Mouse (Mus musculus) neural tube, embryonic 12.5 days (tissue): Measurements from ENCODE around the gene Ces1g. TPM values are rescaled to one million over a fixed set of nuclear protein-coding genes. Genes with fewer than 3 reads are reported as not detected.

ENCODE experiments used
- ATAC-seq: fragments of 200-750 bp; cut with Nextera tagmentation; 2 replicates; pipeline ENCODE4 v1.8.0; 2017; ENCODE audit warnings: low read depth, mild to moderate bottlenecking, moderate TSS enrichment, moderate library complexity; ENCODE audit not compliant: low FRiP score
- H3K27ac ChIP-seq: fragments of 300-500 bp; sonication (generic); 2 replicates; pipeline ENCODE4 v1.5.1; 2016
- H3K27me3 ChIP-seq: fragments of 300-500 bp; sonication (generic); replicated peaks from 2 replicates; pipeline ENCODE4 v1.6.1; 2016; ENCODE audit warnings: mild to moderate bottlenecking
- H3K36me3 ChIP-seq: fragments of 300-500 bp; sonication (generic); 2 replicates; pipeline ENCODE4 v1.6.1; 2016; ENCODE audit warnings: mild to moderate bottlenecking
- H3K4me1 ChIP-seq: fragments of 300-500 bp; sonication (generic); 2 replicates; pipeline ENCODE4 v1.6.1; 2016
- H3K4me2 ChIP-seq: fragments of 300-500 bp; sonication (generic); replicated peaks from 2 replicates; pipeline ENCODE4 v1.6.1; 2016; ENCODE audit warnings: mild to moderate bottlenecking
- H3K4me3 ChIP-seq: fragments of 300-500 bp; sonication (generic); 2 replicates; pipeline ENCODE4 v1.5.1; 2016
- H3K9ac ChIP-seq: fragments of 300-500 bp; sonication (generic); 2 replicates; pipeline ENCODE4 v1.6.1; 2016; ENCODE audit warnings: mild to moderate bottlenecking
- H3K9me3 ChIP-seq: fragments of 300-500 bp; sonication (generic); 2 replicates; pipeline ENCODE4 v1.6.1; 2016; ENCODE audit warnings: mild to moderate bottlenecking
- WGBS: fragments of 180-500 bp; shearing (Covaris S2); methylation state at CpG from one replicate; pipeline ENCODE4 v1.1.7; 2016; 5-methylcytosine and 5-hydroxymethylcytosine counted together
- polyA plus RNA-seq: library from polyadenylated mRNA; unstranded; fragments of >200 nt; fragmentation: Nextera tagmentation; extraction: Ambion mirVana; gene quantifications from 2 replicates; pipeline ENCODE4 v1.2.1, GENCODE M21; 2016

Gene Ces1g
- polyA plus RNA-seq: not detected in 2 replicates

DNA sequence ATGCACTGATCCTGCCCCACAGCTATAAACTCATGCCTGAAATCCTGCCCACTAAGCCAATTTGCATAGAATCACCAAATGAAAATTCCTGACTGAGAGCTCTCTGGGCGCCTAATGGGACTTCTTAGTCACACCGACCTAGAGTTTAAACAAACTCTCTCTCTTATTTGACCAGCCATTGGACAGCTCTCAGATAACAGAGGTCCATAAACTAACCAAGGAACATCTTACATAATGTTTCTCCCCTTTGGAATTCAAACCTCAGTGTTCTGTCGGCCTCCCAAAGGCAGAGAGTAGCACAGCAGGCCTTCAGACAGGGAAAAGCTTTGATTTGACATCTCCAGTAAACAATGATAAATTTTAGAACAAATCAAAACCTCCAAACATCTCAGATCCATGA is at the start of gene Ces1g:
TSS of gene Ces1g (minus strand) at position 102 of the 400 bp plus-strand sequence.
- H3K4me1 ChIP-seq: no peaks in the 10 kb centered on the region
- no peak within 1 kb of the TSS for H3K4me3 ChIP-seq
- H3K4me2 ChIP-seq: no peak within 1 kb of the TSS
- no peaks in the 10 kb centered on the region for H3K27me3 ChIP-seq
- no peak within 1 kb of the TSS for H3K27ac ChIP-seq
- no peaks in the 10 kb centered on the region for H3K9me3 ChIP-seq
- H3K36me3 ChIP-seq: no peaks in the 10 kb centered on the region
- WGBS: 57% methylated on average over 3 of the region's 3 CpGs
- no peak within 1 kb of the TSS for H3K9ac ChIP-seq
- no peak for ATAC-seq

DNA sequence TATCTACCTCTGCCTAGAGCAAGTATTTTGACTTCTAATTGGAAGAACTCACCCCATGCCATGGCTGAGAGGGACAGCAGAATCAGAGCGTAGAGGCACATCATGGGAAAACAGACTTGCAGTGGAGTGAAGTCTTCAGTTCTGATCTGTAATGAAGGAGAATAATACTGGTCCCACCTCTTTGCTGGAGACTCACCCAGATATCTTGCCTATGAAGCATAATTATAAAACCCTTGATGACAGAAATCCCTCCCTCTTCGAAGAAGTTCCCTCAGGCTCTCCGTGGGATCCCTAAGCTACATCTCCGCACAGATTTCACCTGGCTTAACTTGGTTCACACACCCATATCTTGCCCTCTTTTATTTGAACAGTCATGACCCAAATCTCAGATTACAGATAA is 42.5 kb upstream of the Ces1g start, which contains the start of gene Ces1h:
TSS of gene Ces1h (minus strand) at position 101 of the 400 bp plus-strand sequence.
- H3K27me3 ChIP-seq: no peaks in the 10 kb centered on the region
- no peaks in the 10 kb centered on the region for H3K9me3 ChIP-seq
- WGBS: 90% methylated on average over 4 of the region's 4 CpGs
- no peak within 1 kb of the TSS for H3K9ac ChIP-seq
- no peaks in the 10 kb centered on the region for H3K4me1 ChIP-seq
- no peaks in the 10 kb centered on the region for H3K36me3 ChIP-seq
- no peak within 1 kb of the TSS for H3K4me2 ChIP-seq
- no peak for ATAC-seq
- H3K27ac ChIP-seq: no peak within 1 kb of the TSS
- H3K4me3 ChIP-seq: no peak within 1 kb of the TSS

DNA sequence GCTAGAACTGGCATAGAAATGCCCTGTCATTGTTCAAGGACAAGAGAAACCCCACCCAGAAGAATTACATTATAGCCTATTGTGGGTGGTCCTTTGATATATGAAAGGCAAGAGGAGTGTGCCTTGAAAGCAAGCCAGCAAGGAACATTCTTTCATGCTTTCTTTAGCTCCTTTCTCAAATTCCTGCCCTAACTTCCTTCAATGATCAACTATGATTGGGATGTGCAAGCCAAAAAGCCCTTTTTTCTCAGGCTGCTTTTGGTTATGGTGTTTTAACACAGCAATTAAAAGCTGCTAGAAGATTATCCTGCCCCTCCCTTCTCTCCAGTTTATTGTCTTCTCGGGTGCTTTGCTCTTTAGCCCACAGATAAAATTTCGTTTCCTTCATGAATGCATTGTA is 32.4 kb upstream of the Ces1g start:
- no peak overlapping the region for H3K9ac ChIP-seq

DNA sequence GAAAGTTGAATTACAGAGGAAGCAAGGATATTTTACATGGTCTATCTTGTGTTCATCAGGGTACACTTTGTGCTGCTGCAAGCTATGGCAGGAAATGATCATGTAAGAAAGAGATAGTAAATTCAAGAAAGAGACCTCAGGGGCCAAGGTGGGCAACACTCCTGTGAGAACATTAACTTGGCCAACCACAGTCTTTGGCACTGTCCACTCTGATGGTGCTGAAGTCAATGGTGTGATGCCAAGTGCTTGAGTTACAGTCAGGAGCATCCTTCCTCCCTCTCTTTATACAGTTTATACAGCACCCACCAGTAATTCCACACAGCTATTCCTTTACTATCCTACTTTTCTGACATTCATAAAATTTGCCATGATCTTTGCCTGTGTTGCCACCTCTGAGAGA is 23.0 kb upstream of the Ces1g start:
- Histone ChIP-seq H3K36me3 (no peaks in the 10 kb centered on the region), H3K4me1 (no peaks in the 10 kb centered on the region), H3K4me2 (no peak overlapping the region), H3K27ac (no peak overlapping the region), H3K4me3 (no peak overlapping the region), H3K27me3 (no peaks in the 10 kb centered on the region), H3K9ac (no peak overlapping the region), H3K9me3 (no peaks in the 10 kb centered on the region)
- ATAC-seq: no peak

More for the DNA sequence above, 32.4 kb upstream of the Ces1g start:
- WGBS: 12% methylated on average over 2 of the region's 2 CpGs
- no peaks in the 10 kb centered on the region for H3K36me3 ChIP-seq
- no peak for ATAC-seq
- no peak overlapping the region for H3K4me3 ChIP-seq
- no peaks in the 10 kb centered on the region for H3K4me1 ChIP-seq
- H3K27ac ChIP-seq: no peak overlapping the region
- no peaks in the 10 kb centered on the region for H3K9me3 ChIP-seq
- no peaks in the 10 kb centered on the region for H3K27me3 ChIP-seq
- H3K4me2 ChIP-seq: no peak overlapping the region

DNA sequence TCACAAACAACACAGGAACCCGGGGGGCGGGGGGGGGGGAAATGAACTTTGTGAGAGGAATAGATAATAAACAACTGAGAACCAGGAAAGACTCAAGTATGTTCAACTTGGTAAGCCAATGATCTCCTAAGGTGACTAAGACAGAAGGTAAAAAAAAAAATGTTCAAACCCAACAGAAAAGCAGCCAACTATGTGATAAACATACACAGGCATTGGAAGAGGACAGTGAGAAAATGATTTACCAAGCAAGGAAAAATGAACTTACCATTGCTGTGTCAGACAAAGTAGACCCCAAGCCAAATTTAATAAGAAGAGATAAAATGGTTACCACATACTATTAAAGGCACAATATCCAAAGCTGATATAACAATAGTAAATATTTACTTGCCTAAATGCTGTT is 2.4 kb upstream of the Ces1g start:
- Histone ChIP-seq H3K4me3 (no peak overlapping the region), H3K27ac (no peak overlapping the region), H3K36me3 (no peaks in the 10 kb centered on the region), H3K9ac (no peak overlapping the region), H3K27me3 (no peaks in the 10 kb centered on the region), H3K4me2 (no peak overlapping the region), H3K9me3 (no peaks in the 10 kb centered on the region), H3K4me1 (no peaks in the 10 kb centered on the region)
- no peak for ATAC-seq
- WGBS: 97% methylated on average over 2 of the region's 2 CpGs

DNA sequence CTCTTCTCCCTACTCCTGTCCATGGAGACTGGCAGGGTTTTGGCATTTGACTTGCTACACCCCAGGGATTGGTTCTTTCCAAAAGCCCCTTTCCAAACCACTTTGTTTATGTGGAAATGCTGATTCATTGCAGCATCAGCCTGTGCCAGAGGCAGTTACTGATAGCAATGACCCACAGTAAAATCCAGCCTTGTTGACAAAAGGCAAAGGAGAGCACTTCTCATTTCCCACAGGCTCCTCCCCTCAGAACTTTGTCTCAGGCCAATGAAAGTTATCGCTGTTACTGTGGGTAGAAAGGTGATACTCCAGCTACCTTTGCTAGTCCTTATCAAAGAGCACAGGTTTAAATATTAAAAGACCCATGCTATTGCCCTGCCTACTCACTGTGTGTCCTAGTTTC is 4.4 kb downstream of the Ces1g start:
- no peaks in the 10 kb centered on the region for H3K27me3 ChIP-seq
- H3K9ac ChIP-seq: no peak overlapping the region
- H3K36me3 ChIP-seq: no peaks in the 10 kb centered on the region
- ATAC-seq: no peak
- H3K9me3 ChIP-seq: no peaks in the 10 kb centered on the region
- H3K27ac ChIP-seq: no peak overlapping the region
- WGBS: 84% methylated on average over 1 of the region's 1 CpGs
- H3K4me2 ChIP-seq: no peak overlapping the region
- no peak overlapping the region for H3K4me3 ChIP-seq
- no peaks in the 10 kb centered on the region for H3K4me1 ChIP-seq

DNA sequence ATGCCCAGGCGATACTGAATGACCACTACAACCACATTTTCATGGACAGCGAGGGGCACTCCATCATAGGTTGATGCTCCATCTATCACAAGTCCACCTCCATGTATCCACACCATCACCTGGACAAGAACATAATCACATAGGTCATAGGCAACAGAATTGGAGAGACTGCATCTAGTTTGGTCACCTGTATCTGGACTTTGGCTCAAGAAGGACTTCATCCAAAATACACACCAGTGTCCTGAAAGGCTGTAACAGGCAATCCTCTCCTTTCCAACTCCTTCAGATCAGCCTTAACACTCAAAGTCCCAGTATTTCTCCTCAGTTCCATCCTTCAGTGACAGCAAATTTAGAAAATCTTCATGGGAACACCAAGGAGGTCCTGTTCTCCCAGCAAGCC is 6.0 kb downstream of the Ces1g start:
- no peaks in the 10 kb centered on the region for H3K36me3 ChIP-seq
- H3K4me2 ChIP-seq: no peak overlapping the region
- ATAC-seq: no peak
- H3K27me3 ChIP-seq: no peaks in the 10 kb centered on the region
- no peaks in the 10 kb centered on the region for H3K4me1 ChIP-seq
- H3K27ac ChIP-seq: no peak overlapping the region
- 94% methylated on average over 2 of the region's 2 CpGs for WGBS
- no peaks in the 10 kb centered on the region for H3K9me3 ChIP-seq
- no peak overlapping the region for H3K4me3 ChIP-seq
- no peak overlapping the region for H3K9ac ChIP-seq

DNA sequence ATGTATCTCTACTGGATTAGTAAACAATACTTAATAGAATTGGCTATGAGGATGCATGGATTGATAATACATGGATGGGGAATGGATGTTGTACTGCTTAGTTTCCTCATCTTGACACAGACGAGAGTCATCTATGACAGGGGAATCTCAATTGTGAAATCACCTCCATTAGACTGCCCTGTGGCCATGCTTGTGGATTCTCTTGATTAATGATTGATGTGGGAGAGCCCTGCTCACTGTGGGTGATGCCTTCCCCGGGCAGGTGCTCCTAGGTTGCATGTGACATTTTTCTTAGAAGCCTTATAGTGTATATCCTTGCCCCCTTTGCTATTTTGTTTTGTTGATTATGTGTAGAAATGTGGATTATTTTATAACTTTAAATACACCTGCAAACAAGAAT is 12.0 kb downstream of the Ces1g start:
- H3K27me3 ChIP-seq: no peaks in the 10 kb centered on the region
- ATAC-seq: no peak
- 77% methylated on average over 2 of the region's 2 CpGs for WGBS
- H3K9me3 ChIP-seq: no peaks in the 10 kb centered on the region
- H3K4me2 ChIP-seq: no peak overlapping the region
- H3K4me3 ChIP-seq: no peak overlapping the region
- no peak overlapping the region for H3K27ac ChIP-seq
- H3K9ac ChIP-seq: no peak overlapping the region
- no peaks in the 10 kb centered on the region for H3K36me3 ChIP-seq
- H3K4me1 ChIP-seq: no peaks in the 10 kb centered on the region

DNA sequence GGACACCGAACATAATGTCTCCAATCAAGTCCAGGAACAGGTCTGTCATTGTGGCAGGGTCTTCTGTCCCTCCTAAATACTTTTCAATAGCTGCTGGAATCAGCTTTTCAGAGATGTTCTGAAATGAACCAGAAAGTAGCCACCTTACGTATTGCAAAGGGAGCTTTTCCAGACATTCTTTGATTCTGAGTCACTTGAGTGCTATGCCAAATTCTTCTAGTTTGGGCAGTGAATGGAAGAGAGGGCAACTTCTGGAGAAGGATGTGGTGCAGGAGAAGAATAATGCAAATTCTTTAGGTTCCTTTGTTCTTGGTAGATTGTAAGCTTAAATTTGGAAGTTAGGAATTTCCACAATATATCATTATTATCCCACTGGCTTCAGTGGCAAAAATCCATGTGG is 20.1 kb downstream of the Ces1g start:
- H3K4me2 ChIP-seq: no peak overlapping the region
- H3K4me1 ChIP-seq: no peaks in the 10 kb centered on the region
- no peak overlapping the region for H3K27ac ChIP-seq
- no peak overlapping the region for H3K9ac ChIP-seq
- H3K4me3 ChIP-seq: no peak overlapping the region
- no peaks in the 10 kb centered on the region for H3K9me3 ChIP-seq
- ATAC-seq: no peak
- WGBS: 93% methylated on average over 2 of the region's 2 CpGs
- no peaks in the 10 kb centered on the region for H3K36me3 ChIP-seq
- no peaks in the 10 kb centered on the region for H3K27me3 ChIP-seq

DNA sequence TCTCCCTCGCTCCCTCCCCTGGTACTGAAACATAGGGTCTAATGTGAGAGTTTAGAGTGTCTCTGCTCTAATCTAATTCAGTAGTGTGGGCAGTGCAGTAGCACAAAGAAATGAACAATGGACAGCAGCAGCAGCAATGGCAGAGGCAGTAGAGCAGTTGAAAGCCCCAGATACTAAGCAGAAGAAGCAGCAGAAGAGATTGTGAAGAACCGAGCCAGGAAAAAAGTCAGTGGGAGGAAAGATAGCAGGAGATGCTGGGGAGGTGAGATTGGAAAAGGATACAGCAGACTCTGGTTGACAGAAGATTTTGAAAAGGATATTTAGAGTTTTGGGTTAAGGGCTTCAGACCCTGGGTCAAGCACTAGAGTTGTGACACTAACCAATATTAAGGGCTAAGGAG is 21.6 kb downstream of the Ces1g start:
- no peak overlapping the region for H3K4me2 ChIP-seq
- no peak overlapping the region for H3K4me3 ChIP-seq
- WGBS: 76% methylated on average over 2 of the region's 2 CpGs
- no peaks in the 10 kb centered on the region for H3K4me1 ChIP-seq
- no peak overlapping the region for H3K27ac ChIP-seq
- no peaks in the 10 kb centered on the region for H3K36me3 ChIP-seq
- ATAC-seq: no peak
- H3K9me3 ChIP-seq: no peaks in the 10 kb centered on the region
- no peaks in the 10 kb centered on the region for H3K27me3 ChIP-seq
- H3K9ac ChIP-seq: no peak overlapping the region

DNA sequence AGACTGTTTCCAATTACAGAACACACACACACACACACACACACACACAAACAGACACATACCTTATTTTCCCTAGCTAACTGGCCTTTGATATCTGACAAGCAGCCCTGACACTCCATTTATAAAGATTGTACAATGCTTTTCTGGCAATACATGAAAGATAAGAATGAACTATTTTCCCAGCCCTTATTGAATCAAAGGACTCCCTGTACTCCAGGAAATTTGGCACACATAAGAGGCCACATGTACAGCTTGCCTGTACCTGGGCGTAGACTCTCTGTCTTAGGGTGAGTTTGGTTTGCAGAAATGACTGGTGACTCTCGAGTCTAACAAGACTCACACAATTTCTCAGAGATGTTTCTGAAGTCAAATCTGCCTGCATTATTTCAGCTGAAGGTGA is 53.2 kb downstream of the Ces1g start:
- ATAC-seq: no peak
- Histone ChIP-seq H3K36me3 (no peaks in the 10 kb centered on the region), H3K4me1 (no peaks in the 10 kb centered on the region), H3K4me2 (no peak overlapping the region), H3K9ac (no peak overlapping the region), H3K27me3 (no peaks in the 10 kb centered on the region), H3K4me3 (no peak overlapping the region), H3K9me3 (no peaks in the 10 kb centered on the region), H3K27ac (no peak overlapping the region)
- 87% methylated on average over 2 of the region's 2 CpGs for WGBS

DNA sequence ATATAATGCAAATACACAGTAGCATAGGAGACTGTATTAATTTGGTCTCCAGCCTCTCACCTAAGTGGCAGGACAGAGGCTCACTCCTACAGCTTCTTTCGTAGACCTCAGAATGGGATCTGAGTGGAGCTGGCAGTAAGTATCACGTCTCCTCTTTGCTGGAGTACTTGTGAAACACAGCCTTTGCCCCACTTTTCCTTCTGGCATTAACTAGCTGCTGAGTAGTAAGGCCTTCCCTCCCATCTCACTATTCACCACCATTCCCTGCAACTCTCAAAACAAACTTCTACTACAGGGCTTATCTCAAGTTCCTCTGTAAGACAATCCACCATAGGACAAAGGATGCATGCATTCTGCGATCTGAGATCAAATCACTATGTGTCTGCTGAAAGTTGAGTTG is 54.8 kb downstream of the Ces1g start:
- no peaks in the 10 kb centered on the region for H3K9me3 ChIP-seq
- no peak overlapping the region for H3K27ac ChIP-seq
- no peaks in the 10 kb centered on the region for H3K4me1 ChIP-seq
- no peak for ATAC-seq
- H3K4me2 ChIP-seq: no peak overlapping the region
- no peaks in the 10 kb centered on the region for H3K36me3 ChIP-seq
- WGBS: 89% methylated on average over 3 of the region's 3 CpGs
- H3K9ac ChIP-seq: no peak overlapping the region
- H3K4me3 ChIP-seq: no peak overlapping the region
- H3K27me3 ChIP-seq: no peaks in the 10 kb centered on the region

DNA sequence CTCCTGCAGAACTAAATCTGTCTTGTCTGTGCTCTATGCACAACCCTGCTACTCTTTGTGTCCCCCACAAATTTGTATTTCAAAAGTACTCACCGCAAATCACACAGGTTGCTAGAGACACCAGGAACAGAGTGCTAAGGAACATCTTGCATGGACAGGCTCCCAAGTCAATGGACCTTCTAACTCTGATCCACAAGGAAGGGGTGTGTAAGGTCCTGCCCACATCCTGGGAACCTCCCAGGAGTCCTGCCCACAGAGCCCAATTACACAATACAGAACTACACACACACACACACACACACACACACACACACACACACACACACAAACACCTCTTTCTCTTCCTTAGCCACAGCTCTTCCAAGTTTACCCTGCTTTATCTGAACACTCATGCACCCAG is 57.6 kb downstream of the Ces1g start, which contains the start of gene Ces1f:
TSS of gene Ces1f (minus strand) at position 192 of the 400 bp plus-strand sequence.
- no peaks in the 10 kb centered on the region for H3K36me3 ChIP-seq

More for the DNA sequence above, 57.6 kb downstream of the Ces1g start, which contains the start of gene Ces1f:
- H3K4me3 ChIP-seq: no peak within 1 kb of the TSS
- no peak within 1 kb of the TSS for H3K4me2 ChIP-seq
- H3K27me3 ChIP-seq: no peaks in the 10 kb centered on the region
- H3K9ac ChIP-seq: no peak within 1 kb of the TSS
- 100% methylated on average over 1 of the region's 1 CpGs for WGBS
- H3K9me3 ChIP-seq: no peaks in the 10 kb centered on the region
- no peak for ATAC-seq
- no peaks in the 10 kb centered on the region for H3K4me1 ChIP-seq
- no peak within 1 kb of the TSS for H3K27ac ChIP-seq
